Mouse (Mus musculus) heart, embryonic 15.5 days (tissue): ENCODE data around the gene Sh2d5. TPM values are rescaled to one million over a fixed set of nuclear protein-coding genes. Genes with fewer than 3 reads are reported as not detected.

Source experiments
- ATAC-seq: fragments of 200-750 bp; cut with Nextera tagmentation; replicated peaks from 2 replicates; pipeline ENCODE4 v1.8.0; 2017; ENCODE audit warnings: low read depth, moderate TSS enrichment; ENCODE audit not compliant: insufficient number of reproducible peaks, insufficient read depth, low FRiP score
- H3K27ac ChIP-seq: fragments of 300-500 bp; sonication (generic); 2 replicates; pipeline ENCODE4 v1.5.1; 2015; ENCODE audit warnings: mild to moderate bottlenecking, inconsistent platforms
- H3K27me3 ChIP-seq: fragments of 300-500 bp; sonication (generic); 2 replicates; pipeline ENCODE4 v1.6.1; 2015; ENCODE audit warnings: inconsistent platforms
- H3K36me3 ChIP-seq: fragments of 300-500 bp; sonication (generic); 2 replicates; pipeline ENCODE4 v1.6.1; 2015; ENCODE audit warnings: mild to moderate bottlenecking, inconsistent platforms
- H3K4me1 ChIP-seq: fragments of 300-500 bp; sonication (generic); replicated peaks from 2 replicates; pipeline ENCODE4 v1.6.1; 2015; ENCODE audit warnings: inconsistent platforms
- H3K4me2 ChIP-seq: fragments of 300-500 bp; sonication (generic); 2 replicates; pipeline ENCODE4 v1.6.1; 2015; ENCODE audit warnings: inconsistent platforms, mild to moderate bottlenecking, moderate library complexity
- H3K4me3 ChIP-seq: fragments of 300-500 bp; sonication (generic); 2 replicates; pipeline ENCODE4 v1.5.1; 2015; ENCODE audit warnings: mild to moderate bottlenecking, inconsistent platforms
- H3K9ac ChIP-seq: fragments of 300-500 bp; sonication (generic); 2 replicates; pipeline ENCODE4 v1.6.1; 2015; ENCODE audit warnings: mild to moderate bottlenecking, inconsistent platforms
- H3K9me3 ChIP-seq: fragments of 300-500 bp; sonication (generic); replicated peaks from 2 replicates; pipeline ENCODE4 v1.6.1; 2016; ENCODE audit warnings: inconsistent platforms
- WGBS: fragments of 180-500 bp; shearing (Covaris S2); methylation state at CpG from one replicate; pipeline ENCODE4 v1.1.7; 2015; ENCODE audit warnings: mixed read lengths; 5-methylcytosine and 5-hydroxymethylcytosine counted together
- polyA plus RNA-seq: library from polyadenylated mRNA; unstranded; fragments of >200 nt; fragmentation: Nextera tagmentation; extraction: Ambion mirVana; gene quantifications from 2 replicates; pipeline ENCODE4 v1.2.1, GENCODE M21; 2015

The Sh2d5 gene
- polyA plus RNA-seq, 1 experiment from 2014 or later: 0.31 TPM

DNA sequence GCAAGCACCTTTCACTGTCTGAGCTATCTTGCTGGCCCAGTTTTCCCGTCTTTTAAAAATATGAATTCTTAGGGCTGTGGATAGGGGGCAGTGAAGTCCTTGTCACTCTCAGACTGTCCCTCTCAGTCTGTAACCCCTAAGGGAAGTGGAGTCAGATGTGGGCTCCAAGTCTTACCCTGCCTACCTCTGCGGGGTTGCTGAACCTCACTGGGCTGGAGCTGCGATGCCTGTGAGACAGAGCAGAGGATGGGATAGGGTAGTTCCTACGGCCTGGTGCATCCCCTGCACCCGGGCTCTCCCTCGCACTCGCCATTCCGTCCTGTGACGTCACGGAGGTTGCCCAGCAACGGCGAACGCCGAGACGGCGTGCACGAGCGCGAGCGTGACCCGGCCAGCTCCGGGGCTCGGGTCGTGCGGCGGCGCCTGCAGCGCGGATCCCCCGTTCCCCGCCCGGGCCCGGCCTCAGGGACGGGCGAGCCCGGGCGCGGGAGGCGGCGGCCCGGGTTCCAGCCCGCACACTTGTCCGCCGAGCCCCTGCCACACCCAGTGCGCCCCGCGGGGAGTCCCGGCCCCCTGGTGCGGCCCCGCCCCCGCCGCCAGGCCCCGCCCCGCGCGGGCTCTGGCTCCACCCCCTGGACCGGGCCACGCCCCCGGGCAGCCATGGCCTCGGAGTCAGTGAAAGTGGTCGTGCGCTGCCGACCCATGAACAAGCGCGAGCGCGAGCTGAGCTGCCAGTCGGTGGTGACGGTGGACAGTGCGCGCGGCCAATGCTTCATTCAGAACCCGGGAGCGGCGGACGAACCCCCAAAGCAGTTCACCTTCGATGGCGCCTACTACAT lies 11.9 kb downstream of the Sh2d5 start:
- Histone ChIP-seq H3K27ac (no peak overlapping the region), H3K9me3 (no peaks in the 10 kb centered on the region), H3K9ac (peak overlapping the region; percentile 42), H3K4me2 (peak overlapping the region; percentile 88), H3K36me3 (no peaks in the 10 kb centered on the region), H3K4me3 (peak overlapping the region; percentile 72), H3K27me3 (peaks cover 21% of the 10 kb centered on the region), H3K4me1 (peaks cover 6% of the 10 kb centered on the region)
- under 1% methylated on average over 70 of the region's 78 CpGs for WGBS
- ATAC-seq: peak; percentile 91

- Histone ChIP-seq H3K4me3 (no peak overlapping the region), H3K4me1 (peaks cover 5% of the 10 kb centered on the region; the same call in 1 of the 2 replicates), H3K36me3 (no peaks in the 10 kb centered on the region), H3K9ac (no peak overlapping the region), H3K9me3 (no peaks in the 10 kb centered on the region), H3K27me3 (peaks cover 13% of the 10 kb centered on the region), H3K4me2 (no peak overlapping the region), H3K27ac (no peak overlapping the region)
- no peak for ATAC-seq
- 85% methylated on average over 10 of the region's 10 CpGs for WGBS
Observed at GRCm38 (mm10) chr4:138267869-138268268, 17.7 kb downstream of the Sh2d5 start.

- H3K4me1 ChIP-seq: peaks cover 5% of the 10 kb centered on the region; the same call in 1 of the 2 replicates
- no peak overlapping the region for H3K4me3 ChIP-seq
- 40% methylated on average over 14 of the region's 14 CpGs for WGBS
- no peaks in the 10 kb centered on the region for H3K9me3 ChIP-seq
- no peak overlapping the region for H3K27ac ChIP-seq
- H3K27me3 ChIP-seq: peaks cover 13% of the 10 kb centered on the region; the same call in 1 of the 2 replicates
- H3K9ac ChIP-seq: no peak overlapping the region
- peak; percentile 68 for ATAC-seq
- no peaks in the 10 kb centered on the region for H3K36me3 ChIP-seq
- no peak overlapping the region for H3K4me2 ChIP-seq
Observed at GRCm38 (mm10) chr4:138272011-138272997, 22.1 kb downstream of the Sh2d5 start.

GRCm38 (mm10) chr4:138278346-138278745 lies 28.1 kb downstream of the Sh2d5 start:
- WGBS: 53% methylated on average over 7 of the region's 7 CpGs
- H3K36me3 ChIP-seq: no peaks in the 10 kb centered on the region
- H3K4me2 ChIP-seq: no peak overlapping the region
- ATAC-seq: no peak
- no peak overlapping the region for H3K9ac ChIP-seq
- H3K9me3 ChIP-seq: no peaks in the 10 kb centered on the region
- H3K4me1 ChIP-seq: no peaks in the 10 kb centered on the region
- H3K27ac ChIP-seq: no peak overlapping the region
- H3K27me3 ChIP-seq: 0 out of 2 replicates have a peak, but pooled peaks cover 8% of the 10 kb centered on the region
- no peak overlapping the region for H3K4me3 ChIP-seq

DNA sequence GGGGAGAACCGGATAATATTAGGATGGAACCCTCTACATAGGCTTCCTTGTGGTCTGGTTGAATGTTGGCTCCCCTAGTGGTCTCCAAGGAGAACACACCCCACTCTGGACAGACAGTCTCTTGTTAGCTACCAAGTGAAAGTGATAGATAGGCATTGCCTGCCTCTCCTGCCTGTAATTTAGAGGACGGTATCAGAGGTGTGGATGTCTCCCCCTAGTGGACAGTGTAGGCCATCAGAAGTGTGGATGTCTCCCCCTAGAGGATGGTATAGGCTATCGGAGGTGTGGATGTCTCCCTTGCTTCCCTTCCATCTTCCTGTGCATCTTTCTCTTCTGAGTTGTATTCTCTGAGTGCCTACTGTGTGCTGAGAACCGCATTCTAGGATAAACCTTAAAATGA lies 32.6 kb downstream of the Sh2d5 start:
- Histone ChIP-seq H3K4me2 (no peak overlapping the region), H3K9me3 (no peaks in the 10 kb centered on the region), H3K9ac (no peak overlapping the region), H3K36me3 (no peaks in the 10 kb centered on the region), H3K4me1 (no peaks in the 10 kb centered on the region), H3K27ac (no peak overlapping the region), H3K27me3 (no peaks in the 10 kb centered on the region), H3K4me3 (no peak overlapping the region)
- 25% methylated on average over 4 of the region's 4 CpGs for WGBS
- ATAC-seq: no peak

DNA sequence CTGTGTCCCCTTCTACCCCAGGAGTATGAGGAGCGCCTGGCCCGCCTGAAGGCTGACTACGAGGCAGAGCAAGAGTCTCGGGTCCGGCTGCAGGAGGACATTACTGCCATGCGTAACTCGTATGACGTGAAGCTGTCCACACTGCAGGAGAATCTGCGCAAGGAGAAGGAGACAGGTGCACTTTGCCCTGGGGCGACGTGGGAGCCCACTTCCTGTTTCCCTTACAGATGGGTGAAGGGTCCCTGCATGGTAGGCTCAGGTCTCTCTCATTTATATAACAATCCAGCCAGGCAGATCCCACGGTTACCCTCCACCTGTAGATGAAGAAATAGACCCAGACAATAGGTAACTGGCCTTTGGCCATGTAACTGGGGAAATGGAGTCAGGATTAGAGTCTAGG lies 36.2 kb downstream of the Sh2d5 start:
- Histone ChIP-seq H3K4me2 (no peak overlapping the region), H3K9me3 (no peaks in the 10 kb centered on the region), H3K4me1 (no peaks in the 10 kb centered on the region), H3K9ac (no peak overlapping the region), H3K4me3 (no peak overlapping the region), H3K27me3 (no peaks in the 10 kb centered on the region), H3K27ac (no peak overlapping the region), H3K36me3 (no peaks in the 10 kb centered on the region)
- no peak for ATAC-seq
- WGBS: 78% methylated on average over 12 of the region's 12 CpGs

DNA sequence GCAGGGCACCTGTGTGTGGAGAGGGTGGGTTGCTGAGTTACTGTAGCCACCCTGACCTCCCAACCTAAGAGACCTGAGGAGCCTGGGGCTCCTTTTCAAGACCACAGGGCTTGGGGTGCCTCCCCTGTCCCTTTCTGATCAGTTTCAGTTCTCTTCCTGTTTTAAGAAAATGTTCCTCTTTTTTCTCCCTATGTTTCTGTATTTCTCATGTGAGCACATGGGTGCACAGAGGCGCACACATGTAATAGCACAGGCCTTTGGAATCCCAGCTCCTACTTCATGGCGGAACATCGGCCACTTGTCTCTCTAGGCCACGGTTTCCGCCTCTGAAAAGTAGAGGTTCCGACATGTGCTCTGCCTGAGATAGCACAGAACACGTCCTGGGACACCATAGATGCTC lies 38.5 kb downstream of the Sh2d5 start:
- no peak overlapping the region for H3K4me3 ChIP-seq
- H3K4me1 ChIP-seq: no peaks in the 10 kb centered on the region
- WGBS: 79% methylated on average over 7 of the region's 7 CpGs
- H3K36me3 ChIP-seq: no peaks in the 10 kb centered on the region
- H3K9me3 ChIP-seq: no peaks in the 10 kb centered on the region
- H3K27me3 ChIP-seq: no peaks in the 10 kb centered on the region
- no peak overlapping the region for H3K27ac ChIP-seq
- no peak for ATAC-seq
- no peak overlapping the region for H3K9ac ChIP-seq
- H3K4me2 ChIP-seq: no peak overlapping the region

DNA sequence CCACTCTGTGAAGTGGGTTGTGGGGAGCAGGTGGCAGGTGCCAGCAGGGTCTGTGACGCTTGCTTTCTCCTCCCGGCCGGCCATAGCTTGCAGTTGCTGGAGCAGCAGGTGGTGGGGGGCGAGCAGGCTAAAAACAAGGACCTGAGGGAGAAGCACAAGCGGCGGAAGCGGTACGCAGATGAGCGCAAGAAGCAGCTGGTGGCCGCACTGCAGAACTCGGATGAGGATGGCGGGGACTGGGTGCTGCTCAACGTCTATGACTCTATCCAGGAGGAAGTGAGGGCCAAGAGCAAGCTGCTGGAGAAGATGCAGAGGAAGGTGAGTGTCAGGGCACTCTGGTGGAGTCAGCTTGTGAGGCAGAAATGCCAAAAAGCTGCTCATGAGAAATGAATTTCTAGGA lies 41.8 kb downstream of the Sh2d5 start:
- Histone ChIP-seq H3K36me3 (no peaks in the 10 kb centered on the region), H3K9me3 (no peaks in the 10 kb centered on the region), H3K27me3 (no peaks in the 10 kb centered on the region), H3K27ac (no peak overlapping the region), H3K4me3 (no peak overlapping the region), H3K4me1 (no peaks in the 10 kb centered on the region), H3K9ac (no peak overlapping the region), H3K4me2 (no peak overlapping the region)
- 83% methylated on average over 13 of the region's 13 CpGs for WGBS
- ATAC-seq: no peak

DNA sequence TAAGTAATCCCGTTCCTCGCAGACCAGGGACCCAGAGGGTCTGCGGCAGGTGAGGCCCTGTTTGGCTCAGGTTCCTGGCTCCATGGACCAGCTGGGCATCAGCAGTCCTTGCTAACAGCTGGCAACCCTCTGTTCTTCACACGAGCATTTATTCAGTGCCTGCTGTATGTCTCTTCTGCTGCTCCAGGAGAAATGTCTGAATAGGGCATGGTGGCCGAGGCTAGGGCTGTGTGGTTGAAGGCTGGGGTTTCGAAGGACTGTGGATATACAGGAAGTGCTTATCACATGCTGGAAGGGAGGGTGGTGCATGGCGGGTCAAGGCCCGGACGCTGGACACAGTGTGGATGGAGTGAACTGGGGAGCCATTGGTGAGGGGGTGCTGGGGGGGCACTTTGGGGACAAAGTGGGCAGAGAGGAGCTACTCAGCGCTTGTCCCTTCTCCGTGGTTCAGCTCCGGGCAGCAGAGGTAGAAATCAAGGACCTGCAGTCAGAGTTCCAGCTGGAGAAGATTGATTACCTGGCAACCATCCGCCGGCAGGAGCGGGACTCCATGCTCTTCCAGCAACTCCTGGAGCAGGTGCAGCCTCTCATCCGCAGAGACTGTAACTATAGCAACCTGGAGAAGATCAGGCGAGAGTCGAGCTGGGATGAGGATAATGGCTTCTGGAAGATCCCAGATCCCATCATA lies 43.2 kb downstream of the Sh2d5 start:
- Histone ChIP-seq H3K27me3 (no peaks in the 10 kb centered on the region), H3K4me1 (no peaks in the 10 kb centered on the region), H3K4me3 (no peak overlapping the region), H3K36me3 (no peaks in the 10 kb centered on the region), H3K27ac (no peak overlapping the region), H3K9ac (no peak overlapping the region), H3K9me3 (no peaks in the 10 kb centered on the region), H3K4me2 (no peak overlapping the region)
- 72% methylated on average over 18 of the region's 18 CpGs for WGBS
- no peak for ATAC-seq

- WGBS: 75% methylated on average over 10 of the region's 14 CpGs
- no peaks in the 10 kb centered on the region for H3K36me3 ChIP-seq
- H3K27ac ChIP-seq: no peak overlapping the region
Observed at GRCm38 (mm10) chr4:138293949-138294550, 43.8 kb downstream of the Sh2d5 start.

More at GRCm38 (mm10) chr4:138293949-138294550, 43.8 kb downstream of the Sh2d5 start:
- H3K9ac ChIP-seq: no peak overlapping the region
- no peak for ATAC-seq
- H3K4me3 ChIP-seq: no peak overlapping the region
- H3K27me3 ChIP-seq: no peaks in the 10 kb centered on the region
- no peaks in the 10 kb centered on the region for H3K9me3 ChIP-seq
- no peaks in the 10 kb centered on the region for H3K4me1 ChIP-seq
- no peak overlapping the region for H3K4me2 ChIP-seq
